Mouse (Mus musculus) liver, adult 2 months (tissue): ENCODE results near the gene Wbp1. TPM values are rescaled to one million over a fixed set of nuclear protein-coding genes. Genes with fewer than 3 reads are reported as not detected.
A peak's percentile ranks its signal among the peaks of the same experiment; 100 is the strongest.

ENCODE experiments used
- DNase-seq: peaks from one replicate; pipeline ENCODE4 v3.0.0-alpha.2; 2011; ENCODE audit warnings: low read depth, low spot score; ENCODE audit errors: extremely low read depth
- H3K27ac ChIP-seq: fragments of 200-500 bp; replicated peaks from 2 replicates; pipeline ENCODE4 v1.5.1; 2012; ENCODE audit warnings: low read depth, mild to moderate bottlenecking, control low read depth, inconsistent platforms, low read length; ENCODE audit not compliant: insufficient read depth
- H3K27me3 ChIP-seq: fragments of 200-500 bp; 2 replicates; pipeline ENCODE4 v1.6.1; 2012; ENCODE audit warnings: mild to moderate bottlenecking, moderate library complexity, low read length, inconsistent platforms; ENCODE audit not compliant: control insufficient read depth, insufficient read depth
- H3K36me3 ChIP-seq: fragments of 200-500 bp; 2 replicates; pipeline ENCODE4 v1.6.1; 2012; ENCODE audit warnings: low read length, inconsistent platforms; ENCODE audit not compliant: control insufficient read depth, insufficient read depth
- H3K4me1 ChIP-seq: fragments of 200-500 bp; 2 replicates; pipeline ENCODE4 v1.6.1; 2011; ENCODE audit warnings: low read length; ENCODE audit not compliant: control insufficient read depth, insufficient read depth
- H3K4me3 ChIP-seq: fragments of 200-500 bp; 2 replicates; pipeline ENCODE4 v1.5.1; 2011; ENCODE audit warnings: low read depth, mild to moderate bottlenecking, control low read depth, low read length, moderate library complexity; ENCODE audit not compliant: insufficient read depth
- H3K79me2 ChIP-seq: fragments of 200-500 bp; 2 replicates; pipeline ENCODE4 v1.6.1; 2012; ENCODE audit warnings: inconsistent platforms, mild to moderate bottlenecking, low read length, moderate library complexity; ENCODE audit not compliant: control insufficient read depth, insufficient read depth
- H3K9ac ChIP-seq: fragments of 200-500 bp; 2 replicates; pipeline ENCODE4 v1.6.1; 2012; ENCODE audit warnings: low read depth, mild to moderate bottlenecking, control low read depth, inconsistent platforms, low read length
- CTCF ChIP-seq: fragments of 200-500 bp; IDR thresholded peaks from 2 replicates; pipeline ENCODE4 v1.5.1; 2011; ENCODE audit warnings: low read depth, low read length, control low read depth
- POLR2A ChIP-seq: fragments of 200-500 bp; IDR thresholded peaks from 2 replicates; pipeline ENCODE4 v1.6.1; 2011; ENCODE audit warnings: low read length, control low read depth; ENCODE audit not compliant: insufficient read depth; ENCODE audit errors: extremely low read depth
- WGBS: fragments of 180-500 bp; shearing (Covaris S2); methylation state at CpG from one replicate; pipeline ENCODE4 v1.1.7; 2018; 5-methylcytosine and 5-hydroxymethylcytosine counted together
- polyA plus RNA-seq: library from polyadenylated mRNA; depleted of rRNA; stranded (reverse); fragments of >200 nt; gene quantifications from 2 replicates; pipeline ENCODE4 v1.2.3, GENCODE M21; 2012
- total RNA-seq: library from RNA; depleted of rRNA; stranded (reverse); fragments of >200 nt; gene quantifications from 2 replicates; pipeline ENCODE4 v1.2.3, GENCODE M21; 2014

The Wbp1 gene
- total and polyA plus RNA-seq, 2 experiments: 48.3 to 112 TPM

GRCm38 (mm10) chr6:83145209-83145608 lies 23.9 kb upstream of the Wbp1 start:
- Histone ChIP-seq H3K4me1 (no peaks in the 10 kb centered on the region), H3K36me3 (no peaks in the 10 kb centered on the region), H3K9ac (no peak overlapping the region), H3K4me3 (no peak overlapping the region), H3K27ac (no peak overlapping the region), H3K79me2 (no peaks in the 10 kb centered on the region), H3K27me3 (no peaks in the 10 kb centered on the region)
- no peak for TF ChIP-seq CTCF
- TF ChIP-seq POLR2A: no peak
- no peak for DNase-seq
- 71% methylated on average over 2 of the region's 2 CpGs for WGBS

- WGBS: 91% methylated on average over 11 of the region's 11 CpGs
- TF ChIP-seq POLR2A (no peak), CTCF (no peak)
- no peak for DNase-seq
- H3K4me1 ChIP-seq: peaks cover 5% of the 10 kb centered on the region
- no peak overlapping the region for H3K9ac ChIP-seq
- H3K27me3 ChIP-seq: no peaks in the 10 kb centered on the region
- no peaks in the 10 kb centered on the region for H3K36me3 ChIP-seq
- no peak overlapping the region for H3K27ac ChIP-seq
- H3K4me3 ChIP-seq: no peak overlapping the region
- peaks cover 2% of the 10 kb centered on the region; the same call in 1 of the 2 replicates for H3K79me2 ChIP-seq
Measured at GRCm38 (mm10) chr6:83142886-83143285, 21.5 kb upstream of the Wbp1 start.

GRCm38 (mm10) chr6:83142211-83142731 lies 20.9 kb upstream of the Wbp1 start:
- Histone ChIP-seq H3K79me2 (peaks cover 2% of the 10 kb centered on the region; the same call in 1 of the 2 replicates), H3K27me3 (no peaks in the 10 kb centered on the region), H3K4me1 (peaks cover 7% of the 10 kb centered on the region), H3K4me3 (no peak overlapping the region), H3K9ac (no peak overlapping the region), H3K27ac (no peak overlapping the region), H3K36me3 (no peaks in the 10 kb centered on the region)
- TF ChIP-seq CTCF (no peak), POLR2A (no peak)
- 70% methylated on average over 41 of the region's 41 CpGs for WGBS
- DNase-seq: no peak

- 73% methylated on average over 4 of the region's 4 CpGs for WGBS
- Histone ChIP-seq H3K36me3 (no peaks in the 10 kb centered on the region), H3K9ac (no peak overlapping the region), H3K4me1 (peaks cover 7% of the 10 kb centered on the region), H3K4me3 (no peak overlapping the region), H3K79me2 (peaks cover 2% of the 10 kb centered on the region; the same call in 1 of the 2 replicates), H3K27me3 (no peaks in the 10 kb centered on the region), H3K27ac (no peak overlapping the region)
- TF ChIP-seq POLR2A: no peak
- TF ChIP-seq CTCF: no peak
- DNase-seq: no peak
Measured at GRCm38 (mm10) chr6:83141636-83142035, 20.3 kb upstream of the Wbp1 start.

- DNase-seq: no peak
- Histone ChIP-seq H3K27ac (no peak overlapping the region), H3K27me3 (no peaks in the 10 kb centered on the region), H3K36me3 (no peaks in the 10 kb centered on the region), H3K9ac (no peak overlapping the region), H3K79me2 (peaks cover 2% of the 10 kb centered on the region; the same call in 1 of the 2 replicates), H3K4me3 (no peak overlapping the region), H3K4me1 (peaks cover 12% of the 10 kb centered on the region)
- TF ChIP-seq POLR2A: no peak
- no peak for TF ChIP-seq CTCF
- WGBS: 96% methylated on average over 8 of the region's 8 CpGs
Measured at GRCm38 (mm10) chr6:83140044-83140443, 18.7 kb upstream of the Wbp1 start.

- no peak for DNase-seq
- no peak for TF ChIP-seq POLR2A
- TF ChIP-seq CTCF: no peak
- H3K4me1 ChIP-seq: peaks cover 18% of the 10 kb centered on the region
- H3K36me3 ChIP-seq: no peaks in the 10 kb centered on the region
- H3K27me3 ChIP-seq: no peaks in the 10 kb centered on the region
- peak overlapping the region; percentile 79; the same call in 1 of the 2 replicates for H3K4me3 ChIP-seq
- 7% methylated on average over 11 of the region's 11 CpGs for WGBS
- H3K79me2 ChIP-seq: peaks cover 2% of the 10 kb centered on the region; the same call in 1 of the 2 replicates
- peak overlapping the region; percentile 54 for H3K9ac ChIP-seq
- H3K27ac ChIP-seq: peak overlapping the region; percentile 46
Measured at GRCm38 (mm10) chr6:83138056-83138455, 16.7 kb upstream of the Wbp1 start.
